Mouse (Mus musculus): ENCODE data around the gene Naaladl2.
"Not testable (repeated sequence)": the region's sequence is repeated elsewhere in the genome, so short reads cannot be mapped to it uniquely, and the experiment has no call there.

DNA sequence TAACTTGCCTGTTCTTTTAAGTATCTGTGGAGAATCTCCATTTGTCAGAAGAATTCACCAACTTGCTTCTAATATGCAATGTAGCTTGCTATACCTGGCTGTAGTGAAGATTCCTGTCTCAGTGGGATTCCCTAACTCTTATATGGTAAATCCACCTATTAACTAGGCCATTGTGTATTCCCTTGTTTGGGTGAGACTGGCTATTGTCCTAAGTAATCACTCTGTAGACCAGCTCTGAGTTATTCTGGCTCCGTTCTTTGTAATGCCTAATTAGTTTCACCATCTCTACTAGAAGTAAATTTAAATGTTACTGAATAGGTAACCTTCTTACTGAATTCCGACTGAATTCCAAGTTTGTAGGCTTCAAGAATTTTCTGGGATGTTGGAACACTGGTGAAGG lies 137.3 kb downstream of the Naaladl2 start:
- TF ChIP-seq CTCF (IDR thresholded peaks at IDR 0.05; ENCODE audit: borderline replicate concordance, insufficient read depth, low read depth, low read length); POLR2A (IDR thresholded peaks at IDR 0.05; ENCODE audit: borderline replicate concordance, insufficient read depth, low read length): not testable (repeated sequence)
